Mouse (Mus musculus) lung, postnatal 0 days (tissue): ENCODE results near the gene Kdm1a.

Source experiments
- CTCF ChIP-seq: IDR thresholded peaks from 2 replicates; pipeline ENCODE4 v1.5.1; 2016; ENCODE audit warnings: antibody characterized with exemption, mild to moderate bottlenecking
- EP300 ChIP-seq: IDR thresholded peaks from 2 replicates; pipeline ENCODE4 v1.6.1; 2016; ENCODE audit warnings: antibody characterized with exemption, mild to moderate bottlenecking, control low read depth

DNA sequence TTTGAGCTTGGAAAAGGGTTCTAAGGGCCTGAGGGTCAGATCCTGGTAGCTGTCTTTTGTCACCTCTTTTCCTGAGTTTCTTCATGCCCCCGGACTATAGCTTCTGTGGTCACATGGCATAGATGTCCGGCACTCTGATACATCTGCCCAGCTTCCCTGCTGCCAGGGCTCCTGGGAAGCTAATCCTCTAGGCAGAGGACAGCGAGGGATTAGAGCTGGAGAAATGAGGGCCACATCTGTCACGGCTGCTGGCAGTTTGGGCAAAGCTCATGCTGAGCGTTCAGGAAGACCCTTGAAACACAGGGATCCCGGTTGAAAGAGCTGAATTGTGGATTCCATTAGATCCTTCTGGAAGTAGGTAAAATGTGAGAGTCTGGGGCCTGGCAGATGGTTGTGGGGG lies 19.9 kb upstream of the Kdm1a start, which contains the start of gene Lactbl1:
- TF ChIP-seq CTCF = no peak
- TF ChIP-seq EP300 = no peak
